ENCODE assay signal across 10 mouse cellular contexts in genomic region chr1:157969635-157970111, GRCm38 (mm10).
A peak's percentile ranks its signal among the peaks of the same experiment; 100 is the strongest.
DNase-seq lines count a peak whose midpoint lies in the region; ATAC-seq lines count a peak whose summit lies in the region.
"Had no signal": no experiment of that assay in that cellular context is flagged by ENCODE, and none has a peak within 500 bp of the region (broad histone marks: within the 10 kb centered on the region; RNA-seq: fewer than 3 reads in every experiment).

No protein-coding gene starts in this region.

- H3K4me2 ChIP-seq in neural tube, embryonic 11.5 days (ENCODE audit: low read depth), result no peak overlapping the region
- no peak overlapping the region for H3K4me2 ChIP-seq in forebrain, embryonic 14.5 days (ENCODE audit: low read length)
- H3K4me2 ChIP-seq: heart, embryonic 11.5 days; intestine, embryonic 15.5 days; liver, embryonic 13.5 days had no signal

- DNase-seq in neural tube, embryonic 11.5 days (ENCODE audit: low spot score), result no peak
- no peak for DNase-seq in neural tube, embryonic 10.5 days (ENCODE audit: extremely low spot score, low spot score)
- DNase-seq in forebrain, embryonic 14.5 days (ENCODE audit: low spot score), result peak; percentile 92
- DNase-seq in layer of hippocampus, postnatal 10 days (ENCODE audit: low spot score in 2 of 2), result peak; percentile 9 to 14
- peak; percentile 16 to 24 for DNase-seq in right cerebral cortex, postnatal 36 days (ENCODE audit: low spot score in 2 of 2)
- DNase-seq in cerebellum, adult 18-20 months, result no peak
- DNase-seq in heart, embryonic 10.5 days (ENCODE audit: low spot score), result no peak
- DNase-seq: liver, embryonic 13.5 days had no signal

- no peak overlapping the region for H3K9ac ChIP-seq in neural tube, embryonic 11.5 days (ENCODE audit: low read length)
- no peak overlapping the region for H3K9ac ChIP-seq in forebrain, embryonic 14.5 days (ENCODE audit: low read length)
- H3K9ac ChIP-seq: intestine, embryonic 15.5 days; liver, embryonic 13.5 days had no signal

- WGBS in neural tube, embryonic 11.5 days, result 41% methylated on average over 6 of the region's 6 CpGs
- whole genome bisulfite sequencing in forebrain, embryonic 14.5 days, result 5% methylated on average over 6 of the region's 6 CpGs
- WGBS in heart, embryonic 10.5 days, result 81% methylated on average over 6 of the region's 6 CpGs

- no peak overlapping the region for H3K4me3 ChIP-seq in neural tube, embryonic 11.5 days (ENCODE audit: low read depth, low read length)
- no peak overlapping the region for H3K4me3 ChIP-seq in forebrain, embryonic 14.5 days (ENCODE audit: low read depth, low read length)
- no peak overlapping the region for H3K4me3 ChIP-seq in heart, embryonic 10.5 days
- H3K4me3 ChIP-seq: intestine, embryonic 15.5 days; liver, embryonic 13.5 days had no signal

- ATAC-seq in neural tube, embryonic 11.5 days (ENCODE audit: insufficient read depth, low FRiP score, low TSS enrichment), result peak; percentile 74; the same call in 1 of the 2 replicates
- ATAC-seq in forebrain, embryonic 14.5 days, result peak; percentile 95
- ATAC-seq: intestine, embryonic 15.5 days had no signal

- no peaks in the 10 kb centered on the region for H3K4me1 ChIP-seq in neural tube, embryonic 11.5 days (ENCODE audit: control insufficient read depth, insufficient read depth, low read length)
- peaks cover 10% of the 10 kb centered on the region for H3K4me1 ChIP-seq in forebrain, embryonic 14.5 days (ENCODE audit: control insufficient read depth, insufficient read depth, low read length)
- peaks cover 3% of the 10 kb centered on the region; the same call in 1 of the 2 replicates for H3K4me1 ChIP-seq in heart, embryonic 10.5 days
- H3K4me1 ChIP-seq: intestine, embryonic 15.5 days; liver, embryonic 13.5 days had no signal

- no peaks in the 10 kb centered on the region for H3K27me3 ChIP-seq in neural tube, embryonic 11.5 days (ENCODE audit: control insufficient read depth, insufficient read depth, low read length)
- no peaks in the 10 kb centered on the region for H3K27me3 ChIP-seq in forebrain, embryonic 14.5 days (replicated peaks; ENCODE audit: control insufficient read depth, insufficient read depth, low read length)
- no peaks in the 10 kb centered on the region for H3K27me3 ChIP-seq in heart, embryonic 10.5 days (ENCODE audit: insufficient read depth, poor library complexity, severe bottlenecking)
- H3K27me3 ChIP-seq: intestine, embryonic 15.5 days; liver, embryonic 13.5 days had no signal

- no peak overlapping the region for H3K27ac ChIP-seq in neural tube, embryonic 11.5 days (ENCODE audit: low read depth, low read length)
- H3K27ac ChIP-seq in forebrain, embryonic 14.5 days (ENCODE audit: low read depth, low read length), result peak overlapping the region; percentile 61; the same call in 1 of the 2 replicates
- no peak overlapping the region for H3K27ac ChIP-seq in heart, embryonic 10.5 days
- H3K27ac ChIP-seq: intestine, embryonic 15.5 days; liver, embryonic 13.5 days had no signal

- no peaks in the 10 kb centered on the region for H3K36me3 ChIP-seq in neural tube, embryonic 11.5 days (ENCODE audit: control insufficient read depth, insufficient read depth, low read length)
- H3K36me3 ChIP-seq in forebrain, embryonic 14.5 days (ENCODE audit: control insufficient read depth, insufficient read depth, low read length), result no peaks in the 10 kb centered on the region
- no peaks in the 10 kb centered on the region for H3K36me3 ChIP-seq in heart, embryonic 10.5 days
- H3K36me3 ChIP-seq: intestine, embryonic 15.5 days; liver, embryonic 13.5 days had no signal

- H3K9me3 ChIP-seq in neural tube, embryonic 11.5 days (ENCODE audit: control insufficient read depth, low read length), result no peaks in the 10 kb centered on the region
- H3K9me3 ChIP-seq in forebrain, embryonic 14.5 days (replicated peaks; ENCODE audit: control insufficient read depth, low read length), result no peaks in the 10 kb centered on the region
- H3K9me3 ChIP-seq in heart, embryonic 10.5 days, result no peaks in the 10 kb centered on the region
- H3K9me3 ChIP-seq: intestine, embryonic 15.5 days; liver, embryonic 13.5 days had no signal

Comparison
In these comparisons a context has a peak if more than half of its experiments do, and no peak if none do; other contexts are left out.
1. DNase-seq: peak in forebrain, embryonic 14.5 days (single experiment), layer of hippocampus, postnatal 10 days (2 of 2) and right cerebral cortex, postnatal 36 days (2 of 2); none in neural tube, embryonic 11.5 days (single experiment), neural tube, embryonic 10.5 days (single experiment), cerebellum, adult 18-20 months (0 of 2) and heart, embryonic 10.5 days (single experiment).